Mouse (Mus musculus) kidney, embryonic 14.5 days (tissue): ENCODE measurements at regions not wholly inside any gene's neighbourhood (a gene's known extent, or its start where the extent isn't known, plus 50 kb on each side); places are given as distances from the start of the nearest gene placed in this dataset.
"Not testable (repeated sequence)": the region's sequence is repeated elsewhere in the genome, so short reads cannot be mapped to it uniquely, and the experiment has no call there.

Experiments used
- ATAC-seq: fragments of 200-750 bp; cut with Nextera tagmentation; 2 replicates; pipeline ENCODE4 v1.8.0; 2017; ENCODE audit warnings: moderate number of reproducible peaks, mild to moderate bottlenecking, moderate TSS enrichment, moderate library complexity; ENCODE audit not compliant: low FRiP score, low TSS enrichment
- H3K27ac ChIP-seq: fragments of 300-500 bp; sonication (generic); 2 replicates; pipeline ENCODE4 v1.5.1; 2014; ENCODE audit warnings: low read depth, mild to moderate bottlenecking, low read length, moderate library complexity, mixed read lengths
- H3K27me3 ChIP-seq: fragments of 300-500 bp; sonication (generic); 2 replicates; pipeline ENCODE4 v1.6.1; 2014; ENCODE audit warnings: mild to moderate bottlenecking, low read length; ENCODE audit not compliant: control insufficient read depth, insufficient read depth
- H3K36me3 ChIP-seq: fragments of 300-500 bp; sonication (generic); 2 replicates; pipeline ENCODE4 v1.6.1; 2014; ENCODE audit warnings: low read length, mixed read lengths; ENCODE audit not compliant: control insufficient read depth, insufficient read depth
- H3K4me1 ChIP-seq: fragments of 300-500 bp; sonication (generic); 2 replicates; pipeline ENCODE4 v1.6.1; 2014; ENCODE audit warnings: low read length, mixed read lengths; ENCODE audit not compliant: control insufficient read depth, insufficient read depth
- H3K4me2 ChIP-seq: fragments of 300-500 bp; sonication (generic); replicated peaks from 2 replicates; pipeline ENCODE4 v1.6.1; 2014; ENCODE audit warnings: low read depth, mild to moderate bottlenecking, low read length
- H3K4me3 ChIP-seq: fragments of 300-500 bp; sonication (generic); 2 replicates; pipeline ENCODE4 v1.5.1; 2014; ENCODE audit warnings: mild to moderate bottlenecking, low read length
- H3K9ac ChIP-seq: fragments of 300-500 bp; sonication (generic); 2 replicates; pipeline ENCODE4 v1.6.1; 2014; ENCODE audit warnings: low read depth, mild to moderate bottlenecking, low read length, moderate library complexity
- H3K9me3 ChIP-seq: fragments of 300-500 bp; sonication (generic); 2 replicates; pipeline ENCODE4 v1.6.1; 2016; ENCODE audit warnings: low read length; ENCODE audit not compliant: control insufficient read depth
- WGBS: fragments of 180-500 bp; shearing (Covaris S2); extraction: QIAGEN DNeasy Blood & Tissue Kit; methylation state at CpG from one replicate; pipeline ENCODE4 v1.1.7; 2014; 5-methylcytosine and 5-hydroxymethylcytosine counted together

DNA sequence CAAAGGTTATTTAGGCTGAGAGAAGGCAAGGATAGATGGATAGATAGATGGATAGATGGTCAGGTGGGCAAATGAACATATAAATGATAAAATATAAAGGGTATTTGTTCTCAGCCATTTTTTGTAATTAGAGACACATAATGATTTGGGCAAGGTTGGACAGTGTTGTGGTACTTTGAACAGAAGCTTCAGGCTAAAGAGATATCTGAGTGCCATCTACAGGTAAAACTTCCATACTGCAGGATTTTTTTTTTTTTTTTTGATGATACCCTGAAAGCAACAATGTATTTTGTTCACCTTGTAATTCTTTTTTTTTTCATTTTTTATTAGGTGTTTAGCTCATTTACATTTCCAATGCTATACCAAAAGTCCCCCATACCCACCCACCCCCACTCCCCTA is 110.1 kb upstream of the Trabd2b start:
- Histone ChIP-seq H3K4me3 (no peak overlapping the region), H3K4me1 (no peaks in the 10 kb centered on the region), H3K4me2 (no peak overlapping the region), H3K27ac (no peak overlapping the region), H3K9ac (no peak overlapping the region), H3K27me3 (no peaks in the 10 kb centered on the region; the same call in 1 of the 2 replicates), H3K36me3 (no peaks in the 10 kb centered on the region), H3K9me3 (no peaks in the 10 kb centered on the region)
- no peak for ATAC-seq

DNA sequence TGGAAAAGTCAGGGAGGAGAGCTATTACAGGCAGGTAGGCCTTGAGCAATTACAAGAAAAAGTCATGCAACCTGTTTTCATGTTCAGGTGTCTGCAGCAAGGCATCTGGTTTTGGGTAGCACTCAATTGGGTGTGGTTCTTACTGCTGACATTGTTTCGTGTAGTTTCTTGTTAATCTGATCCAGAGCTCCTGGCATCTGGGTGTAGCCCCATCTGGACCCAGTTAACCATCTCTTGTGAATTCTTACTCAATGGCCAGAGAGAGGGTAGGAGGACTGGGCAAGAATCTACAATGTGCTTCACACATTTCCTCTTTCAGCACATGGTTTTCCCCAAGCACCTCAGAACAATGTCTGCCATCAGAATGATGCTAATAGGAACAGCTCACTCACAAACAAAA is 108.0 kb upstream of the Trabd2b start:
- H3K9me3 ChIP-seq, H3K4me2 ChIP-seq, ATAC-seq, H3K4me1 ChIP-seq, H3K9ac ChIP-seq, H3K27ac ChIP-seq, H3K36me3 ChIP-seq, H3K4me3 ChIP-seq, H3K27me3 ChIP-seq: not testable (repeated sequence)
- 52% methylated on average over 1 of the region's 1 CpGs for WGBS

DNA sequence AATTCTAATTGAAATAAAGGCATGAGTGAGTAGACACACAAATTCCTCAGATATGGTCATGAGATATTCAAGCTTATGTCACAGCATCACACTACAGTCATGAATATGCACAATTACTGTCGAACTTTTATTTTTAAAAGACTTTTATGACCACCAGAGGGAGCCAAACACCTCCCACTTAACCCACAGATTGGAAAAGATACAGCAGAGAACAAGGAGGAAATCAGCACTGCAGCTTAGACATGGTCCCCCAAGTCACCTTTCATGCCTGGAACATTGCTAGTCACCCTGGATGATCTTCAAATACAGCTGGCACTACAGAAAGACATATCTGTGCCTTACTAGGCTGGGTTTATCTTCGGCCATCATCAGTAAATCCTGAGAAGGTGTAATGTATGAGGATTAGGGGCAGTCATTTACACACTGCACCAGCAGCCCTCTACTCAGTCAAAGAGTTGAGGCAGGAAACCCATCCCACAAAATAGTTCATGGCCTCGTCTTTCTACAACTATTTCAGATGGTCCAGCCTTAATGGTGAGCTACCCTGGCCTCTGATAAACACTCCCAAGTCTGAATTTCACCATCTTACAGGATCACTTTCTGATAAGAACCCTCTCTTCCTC is 106.0 kb upstream of the Trabd2b start:
- Histone ChIP-seq H3K9ac (no peak overlapping the region), H3K4me2 (no peak overlapping the region), H3K36me3 (no peaks in the 10 kb centered on the region), H3K27ac (no peak overlapping the region), H3K4me3 (no peak overlapping the region), H3K4me1 (0 out of 2 replicates have a peak, but pooled peaks cover 4% of the 10 kb centered on the region), H3K9me3 (no peaks in the 10 kb centered on the region), H3K27me3 (no peaks in the 10 kb centered on the region; the same call in 1 of the 2 replicates)
- ATAC-seq: peak; percentile 25; the same call in 1 of the 2 replicates
- 44% methylated on average over 3 of the region's 3 CpGs for WGBS

DNA sequence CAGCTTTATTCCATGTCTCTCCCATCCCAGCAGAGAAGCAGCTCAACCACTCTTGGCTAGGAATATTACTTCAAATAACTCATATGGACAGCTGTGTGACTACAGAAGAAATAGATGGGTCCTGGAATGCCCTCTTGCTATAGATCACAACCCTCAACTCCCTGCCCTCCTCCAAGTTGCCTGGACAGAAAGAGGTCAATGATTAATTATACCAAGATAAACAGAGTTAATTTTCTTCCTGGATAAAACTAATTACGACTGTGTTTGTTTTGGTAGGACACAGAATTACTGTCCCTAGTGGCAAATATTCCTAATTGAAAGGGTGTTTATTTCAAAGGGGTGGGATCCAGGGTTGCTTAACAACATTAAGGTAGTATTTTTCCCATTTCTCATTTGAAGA is 101.9 kb upstream of the Trabd2b start:
- no peaks in the 10 kb centered on the region for H3K36me3 ChIP-seq
- no peaks in the 10 kb centered on the region for H3K27me3 ChIP-seq
- H3K27ac ChIP-seq: no peak overlapping the region
- no peak overlapping the region for H3K4me3 ChIP-seq
- 15% methylated on average over 1 of the region's 1 CpGs for WGBS
- H3K9ac ChIP-seq: no peak overlapping the region
- H3K4me1 ChIP-seq: 0 out of 2 replicates have a peak, but pooled peaks cover 4% of the 10 kb centered on the region
- ATAC-seq: peak; percentile 83
- no peaks in the 10 kb centered on the region for H3K9me3 ChIP-seq
- no peak overlapping the region for H3K4me2 ChIP-seq

DNA sequence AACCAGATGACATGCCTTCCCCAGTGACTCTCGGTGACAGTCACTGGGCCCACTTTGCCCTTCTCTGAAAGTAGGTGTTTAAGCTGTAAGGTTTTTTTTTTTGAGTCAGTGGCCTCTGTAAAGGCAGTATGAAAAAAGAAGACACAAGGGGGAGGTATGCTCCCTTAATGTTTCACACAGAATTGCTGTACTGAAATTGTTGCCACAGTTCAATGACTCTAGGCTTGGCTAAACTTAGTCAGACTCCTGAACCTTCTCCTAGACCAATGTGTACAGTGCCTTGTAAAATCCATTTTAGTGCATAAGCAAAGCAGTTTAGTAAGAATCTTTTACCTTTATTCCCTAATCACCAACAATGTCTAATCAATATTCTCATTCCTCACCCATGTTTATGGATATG is 99.0 kb upstream of the Trabd2b start:
- no peak overlapping the region for H3K9ac ChIP-seq
- no peaks in the 10 kb centered on the region for H3K27me3 ChIP-seq
- WGBS: 52% methylated on average over 1 of the region's 1 CpGs

DNA sequence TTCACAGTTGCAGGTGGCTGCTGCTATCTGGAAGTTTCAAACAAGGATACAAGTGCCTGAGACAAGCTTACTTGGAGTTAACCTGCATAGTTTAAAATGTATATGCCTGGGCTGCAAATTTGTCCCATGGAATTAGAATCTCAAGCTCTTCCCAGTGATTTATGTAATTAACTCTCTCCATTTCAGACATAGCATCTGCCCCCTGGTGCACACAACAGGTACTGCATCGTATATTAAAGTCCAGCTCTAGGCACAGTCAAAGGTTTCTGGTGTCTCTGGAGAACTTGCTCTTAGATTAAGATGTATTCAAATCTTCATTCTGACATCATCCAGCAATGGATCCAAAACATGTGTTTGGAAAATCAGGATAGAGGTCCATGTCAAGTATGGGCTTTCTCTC is 98.0 kb upstream of the Trabd2b start:
- Histone ChIP-seq H3K9ac (no peak overlapping the region), H3K9me3 (no peaks in the 10 kb centered on the region), H3K27me3 (no peaks in the 10 kb centered on the region), H3K4me1 (0 out of 2 replicates have a peak, but pooled peaks cover 4% of the 10 kb centered on the region), H3K4me3 (no peak overlapping the region), H3K27ac (no peak overlapping the region), H3K36me3 (no peaks in the 10 kb centered on the region), H3K4me2 (no peak overlapping the region)
- WGBS: 10% methylated on average over 1 of the region's 1 CpGs
- ATAC-seq: no peak

More for the DNA sequence above, 99.0 kb upstream of the Trabd2b start:
- Histone ChIP-seq H3K27ac (no peak overlapping the region), H3K9me3 (no peaks in the 10 kb centered on the region), H3K36me3 (no peaks in the 10 kb centered on the region), H3K4me1 (0 out of 2 replicates have a peak, but pooled peaks cover 4% of the 10 kb centered on the region), H3K4me2 (no peak overlapping the region), H3K4me3 (no peak overlapping the region)
- ATAC-seq: no peak

DNA sequence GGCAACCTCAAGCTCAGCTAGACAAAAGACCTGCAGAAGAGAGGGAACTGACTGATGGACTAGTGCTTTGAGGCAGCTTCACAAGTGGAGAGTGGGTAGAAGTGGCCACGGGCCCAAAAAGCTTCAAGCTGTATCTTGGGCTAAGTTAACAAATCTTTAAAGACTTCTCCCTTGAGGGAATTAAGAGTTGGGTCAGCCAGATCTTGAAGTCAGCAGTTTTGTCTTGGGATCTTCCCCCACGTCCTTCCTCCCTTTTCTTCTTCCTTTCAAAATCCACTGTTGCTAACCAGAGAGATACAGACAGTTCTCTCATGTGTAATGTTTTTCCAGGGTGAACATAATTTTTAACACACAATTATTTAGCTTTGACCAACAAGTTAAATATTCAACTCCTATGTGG is 91.5 kb upstream of the Trabd2b start:
- H3K36me3 ChIP-seq: no peaks in the 10 kb centered on the region
- no peak overlapping the region for H3K9ac ChIP-seq
- no peaks in the 10 kb centered on the region; the same call in 1 of the 2 replicates for H3K27me3 ChIP-seq
- H3K4me2 ChIP-seq: no peak overlapping the region
- no peaks in the 10 kb centered on the region for H3K9me3 ChIP-seq
- WGBS: 74% methylated on average over 2 of the region's 2 CpGs
- no peaks in the 10 kb centered on the region for H3K4me1 ChIP-seq
- H3K27ac ChIP-seq: no peak overlapping the region
- no peak overlapping the region for H3K4me3 ChIP-seq
- ATAC-seq: no peak

DNA sequence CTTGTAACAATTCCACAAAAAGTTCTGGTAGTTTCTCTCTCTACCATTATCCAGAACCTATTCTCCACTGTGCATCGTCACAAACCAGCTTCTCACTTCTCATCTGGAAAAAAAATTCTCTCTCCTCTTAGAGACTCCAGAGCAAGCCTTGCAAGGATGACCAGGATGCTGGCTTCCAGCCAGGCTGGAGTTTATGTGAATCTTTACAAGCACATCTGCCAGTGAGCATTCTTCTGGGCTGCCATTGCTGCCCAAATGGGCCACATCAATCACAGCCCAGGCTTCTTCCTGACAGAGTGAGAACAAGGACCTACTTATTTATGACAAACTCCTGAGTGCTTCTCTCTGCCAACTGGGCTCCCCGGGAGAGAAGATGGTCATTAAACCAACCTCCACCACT is 91.0 kb upstream of the Trabd2b start:
- Histone ChIP-seq H3K4me1 (no peaks in the 10 kb centered on the region), H3K4me2 (no peak overlapping the region), H3K4me3 (no peak overlapping the region), H3K9me3 (no peaks in the 10 kb centered on the region), H3K9ac (no peak overlapping the region), H3K27me3 (no peaks in the 10 kb centered on the region; the same call in 1 of the 2 replicates), H3K27ac (no peak overlapping the region), H3K36me3 (no peaks in the 10 kb centered on the region)
- WGBS: 37% methylated on average over 2 of the region's 2 CpGs
- no peak for ATAC-seq

DNA sequence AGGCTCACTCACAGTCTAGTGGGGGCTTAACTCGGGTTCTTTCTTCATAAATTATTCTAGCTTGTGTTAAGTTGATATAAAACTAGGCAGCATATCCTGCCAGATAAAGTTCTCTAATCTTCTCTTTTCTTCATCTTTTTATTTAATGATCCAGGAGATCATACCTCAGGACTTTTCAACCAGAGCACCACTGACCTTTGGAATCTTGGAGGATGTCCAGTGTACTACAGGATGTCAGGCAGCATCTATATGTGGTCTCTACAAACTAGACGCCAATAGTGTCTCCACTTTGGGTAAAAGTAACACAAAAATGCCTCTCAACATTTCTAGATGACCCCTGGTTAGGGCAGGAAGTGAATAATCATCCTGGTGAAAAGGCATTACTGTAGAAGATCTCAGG is 89.4 kb upstream of the Trabd2b start:
- Histone ChIP-seq H3K4me1 (no peaks in the 10 kb centered on the region; the same call in 1 of the 2 replicates), H3K4me3 (no peak overlapping the region), H3K27ac (no peak overlapping the region), H3K9ac (no peak overlapping the region), H3K4me2 (no peak overlapping the region), H3K9me3 (no peaks in the 10 kb centered on the region), H3K36me3 (no peaks in the 10 kb centered on the region), H3K27me3 (no peaks in the 10 kb centered on the region; the same call in 1 of the 2 replicates)
- no peak for ATAC-seq
- WGBS: 81% methylated on average over 2 of the region's 2 CpGs
